Mouse (Mus musculus): ENCODE results near the gene Vopp1.
"Not testable (repeated sequence)": the region's sequence is repeated elsewhere in the genome, so short reads cannot be mapped to it uniquely, and the experiment has no call there.

Vopp1 gene

GRCm38 (mm10) chr6:57792821-57793220, 32.1 kb downstream of the Vopp1 start:
- POLR2A ChIA-PET: interaction anchor here in 1 of 4 experiments (0.6 to 1.8 kb wide), 3 partner anchors 8 to 1091 kb away, joined by 3 to 5 read pairs (median 3); partner anchors contain the start of gene Vopp1
- CTCF ChIA-PET: not testable (repeated sequence)

- CTCF ChIA-PET: no interaction called here
- POLR2A ChIA-PET: no interaction called here
Observed at GRCm38 (mm10) chr6:57790542-57790941, 34.4 kb downstream of the Vopp1 start.

- CTCF ChIA-PET: no interaction called here
- POLR2A ChIA-PET: no interaction called here
Observed at GRCm38 (mm10) chr6:57787376-57787775, 37.6 kb downstream of the Vopp1 start.

GRCm38 (mm10) chr6:57784251-57784650, 40.7 kb downstream of the Vopp1 start:
- ChIA-PET POLR2A (interaction anchor here in 1 of 4 experiments (0.6 to 1.1 kb wide), 2 partner anchors 9 to 34 kb away, joined by 3 to 5 read pairs; no protein-coding TSS in a partner anchor), CTCF (no interaction called here)

GRCm38 (mm10) chr6:57782658-57783057, 42.3 kb downstream of the Vopp1 start:
- ChIA-PET POLR2A (no interaction called here), CTCF (no interaction called here)

- ChIA-PET CTCF (no interaction called here), POLR2A (no interaction called here)
Observed at GRCm38 (mm10) chr6:57780359-57780758, 44.6 kb downstream of the Vopp1 start.

- POLR2A ChIA-PET: interaction anchor here in 1 of 4 experiments (0.5 kb wide), 1 partner anchor 164 kb away, joined by 3 read pairs; no protein-coding TSS in a partner anchor
- CTCF ChIA-PET: no interaction called here
Observed at GRCm38 (mm10) chr6:57773792-57774191, 51.2 kb downstream of the Vopp1 start.

- ChIA-PET POLR2A (no interaction called here), CTCF (no interaction called here)
Observed at GRCm38 (mm10) chr6:57770467-57771190, 54.3 kb downstream of the Vopp1 start.

- POLR2A ChIA-PET: no interaction called here
Observed at GRCm38 (mm10) chr6:57768948-57769525, 55.9 kb downstream of the Vopp1 start.

GRCm38 (mm10) chr6:57767112-57767868, 57.7 kb downstream of the Vopp1 start:
- ChIA-PET POLR2A (no interaction called here), CTCF (no interaction called here)

More at GRCm38 (mm10) chr6:57768948-57769525, 55.9 kb downstream of the Vopp1 start:
- CTCF ChIA-PET: no interaction called here

GRCm38 (mm10) chr6:57766287-57766686, 58.7 kb downstream of the Vopp1 start:
- ChIA-PET POLR2A (interaction anchor here in 1 of 4 experiments (0.7 kb wide), 1 partner anchor 9 kb away, joined by 3 read pairs; no protein-coding TSS in a partner anchor), CTCF (no interaction called here)

- ChIA-PET CTCF (no interaction called here), POLR2A (interaction anchor here in 1 of 4 experiments (0.7 kb wide), 1 partner anchor 8 kb away, joined by 3 read pairs; no protein-coding TSS in a partner anchor)
Observed at GRCm38 (mm10) chr6:57765095-57765878, 59.7 kb downstream of the Vopp1 start.

- ChIA-PET POLR2A (no interaction called here), CTCF (interaction anchor here in 1 of 4 experiments (0.7 kb wide), 1 partner anchor 1982 kb away, joined by 3 read pairs; no protein-coding TSS in a partner anchor)
Observed at GRCm38 (mm10) chr6:57763054-57763453, 61.9 kb downstream of the Vopp1 start.

- POLR2A ChIA-PET: no interaction called here
- CTCF ChIA-PET: no interaction called here
Observed at GRCm38 (mm10) chr6:57753962-57754759, 70.8 kb downstream of the Vopp1 start.

- ChIA-PET CTCF (no interaction called here), POLR2A (interaction anchor here in 1 of 4 experiments (0.8 kb wide), 1 partner anchor 49 kb away, joined by 3 read pairs; no protein-coding TSS in a partner anchor)
Observed at GRCm38 (mm10) chr6:57745748-57746129, 79.2 kb downstream of the Vopp1 start.

GRCm38 (mm10) chr6:57744974-57745747, 79.8 kb downstream of the Vopp1 start:
- ChIA-PET CTCF (no interaction called here), POLR2A (interaction anchor here in 1 of 4 experiments (0.5 to 0.8 kb wide), 2 partner anchors 25 to 49 kb away, joined by 3 read pairs; no protein-coding TSS in a partner anchor)

- CTCF ChIA-PET: interaction anchor here in 2 of 4 experiments (0.5 to 1.4 kb wide), 2 partner anchors 52 to 115 kb away, joined by 4 to 10 read pairs; partner anchors contain the start of gene Pyurf (in 1 of the 2)
- POLR2A ChIA-PET: no interaction called here
Observed at GRCm38 (mm10) chr6:57744123-57744522, 80.8 kb downstream of the Vopp1 start.

- ChIA-PET POLR2A (interaction anchor here in 1 of 4 experiments (0.6 kb wide), 1 partner anchor 14 kb away, joined by 3 read pairs; no protein-coding TSS in a partner anchor), CTCF (interaction anchor here in 2 of 4 experiments (0.5 to 1.4 kb wide), 2 partner anchors 51 to 116 kb away, joined by 4 to 10 read pairs; partner anchors contain the start of gene Pyurf (in 1 of the 2))
Observed at GRCm38 (mm10) chr6:57743333-57743732, 81.6 kb downstream of the Vopp1 start.

Measured in embryonic stem cell, embryonic (primary cell).